Mouse (Mus musculus): Measurements from ENCODE around the gene Aldh3b2.
A peak's percentile ranks its signal among the peaks of the same experiment; 100 is the strongest.

The Aldh3b2 gene

DNA sequence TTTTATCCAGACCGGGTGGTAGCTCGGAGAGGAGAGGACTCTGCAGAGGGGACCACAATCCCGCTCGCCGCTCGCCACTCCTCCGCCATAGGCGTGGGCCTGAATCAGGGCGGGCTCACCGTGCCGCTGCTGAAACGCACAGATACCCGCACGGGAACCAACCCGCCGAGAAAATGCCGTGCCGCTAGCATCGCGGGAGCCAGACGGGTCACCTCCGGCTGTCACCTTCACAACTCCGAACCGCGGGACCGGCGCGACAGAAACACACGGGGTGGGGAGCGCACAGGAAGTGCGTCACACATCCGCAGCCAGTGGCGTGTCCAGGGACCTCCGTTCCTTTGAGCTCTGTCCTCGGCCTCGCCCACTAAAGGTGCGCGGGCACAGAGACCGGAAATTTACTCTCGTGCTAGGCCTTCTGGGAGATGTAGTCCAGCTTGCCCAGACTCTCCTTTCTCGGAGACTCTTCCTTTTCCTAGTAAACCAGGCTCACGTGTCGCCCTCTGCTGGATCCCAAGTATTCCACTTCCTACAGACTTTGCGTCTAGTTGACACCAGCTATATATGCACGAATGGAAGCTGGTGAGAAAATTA lies 40.4 kb downstream of the Aldh3b2 start, which contains the start of gene Ndufv1:
Ndufv1 (minus strand) TSS at position 375 of the 591 bp plus-strand sequence.
- DNase-seq (ENCODE audit: low spot score in 2 of 2) = peak; percentile 95 to 96

DNA sequence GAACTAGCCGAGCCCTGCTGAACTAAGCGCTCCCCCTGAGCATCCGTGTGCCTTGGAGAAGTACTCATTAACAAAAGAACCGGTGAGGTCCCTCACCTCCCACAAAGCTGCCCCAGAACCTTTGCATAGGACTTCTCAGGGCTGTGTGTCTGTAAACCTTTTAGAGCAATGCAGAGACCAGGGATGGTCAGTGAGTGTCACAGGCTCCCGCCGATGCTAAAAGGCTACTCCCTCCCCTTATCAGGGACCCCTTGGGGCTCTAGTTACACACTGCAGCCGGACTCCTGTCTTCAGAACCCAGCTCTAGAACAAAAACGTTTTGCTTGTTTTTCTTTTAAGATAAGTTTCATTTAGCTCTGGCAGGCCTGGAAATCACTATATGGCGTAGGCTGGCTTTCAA lies 40.9 kb downstream of the Aldh3b2 start:
- DNase-seq (ENCODE audit: low spot score in 2 of 2) = no peak

GRCm38 (mm10) chr19:4014802-4015201 lies 42.7 kb downstream of the Aldh3b2 start:
- no peak for DNase-seq (ENCODE audit: low spot score in 2 of 2)

DNA sequence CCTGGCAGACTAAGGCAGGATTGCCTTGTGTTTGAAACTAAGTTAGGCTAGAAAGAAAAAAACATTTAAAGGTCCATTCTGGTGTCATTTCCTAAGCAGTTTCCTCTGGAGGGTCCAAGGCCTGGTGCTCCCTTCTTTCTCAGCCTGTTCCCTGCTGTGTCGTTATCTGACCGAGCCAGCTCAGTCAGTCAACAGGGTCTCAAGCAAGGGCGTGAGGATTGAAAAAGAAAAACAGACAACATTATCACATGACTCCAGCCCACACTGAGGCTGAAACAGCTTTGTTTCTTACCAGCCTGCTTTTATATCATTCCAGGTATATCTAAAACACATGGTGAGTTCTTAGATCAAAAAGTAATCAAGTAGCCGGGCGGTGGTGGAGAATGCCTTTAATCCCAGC lies 43.5 kb downstream of the Aldh3b2 start:
- DNase-seq (ENCODE audit: low spot score in 2 of 2) = no peak

DNA sequence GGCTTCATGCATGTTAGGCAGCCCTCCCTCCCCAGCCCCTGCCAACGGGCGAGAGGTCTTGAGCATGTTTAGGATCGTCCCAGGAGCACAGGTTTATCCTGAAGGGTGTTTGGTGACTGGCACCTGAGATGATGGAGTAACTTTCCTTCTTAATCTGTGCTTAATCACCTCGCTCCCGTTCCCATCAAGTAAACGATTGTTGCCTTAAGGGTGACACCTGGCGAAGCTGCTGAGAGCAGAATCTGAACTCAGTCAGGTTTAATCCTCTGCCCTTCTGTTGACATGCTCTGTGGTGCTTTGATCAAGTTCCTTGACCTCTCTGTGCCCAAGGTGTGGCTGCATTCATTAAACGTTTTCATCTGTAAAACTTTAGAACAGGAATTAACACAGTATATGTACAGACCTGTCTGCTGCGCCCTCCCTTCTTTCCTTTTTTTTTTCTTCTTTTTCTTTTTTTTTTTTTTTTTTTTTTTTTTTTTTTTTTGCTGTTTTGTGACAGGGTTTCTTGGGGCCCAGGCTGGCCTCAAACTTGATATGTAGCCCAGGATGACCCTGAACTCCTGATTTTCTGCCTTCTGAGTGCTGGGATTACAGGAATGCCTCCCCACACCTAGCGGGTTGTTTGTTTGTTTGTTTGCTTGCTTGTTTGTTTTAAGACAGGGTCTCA lies 45.9 kb downstream of the Aldh3b2 start:
- no peak for DNase-seq (ENCODE audit: low spot score in 2 of 2)

DNA sequence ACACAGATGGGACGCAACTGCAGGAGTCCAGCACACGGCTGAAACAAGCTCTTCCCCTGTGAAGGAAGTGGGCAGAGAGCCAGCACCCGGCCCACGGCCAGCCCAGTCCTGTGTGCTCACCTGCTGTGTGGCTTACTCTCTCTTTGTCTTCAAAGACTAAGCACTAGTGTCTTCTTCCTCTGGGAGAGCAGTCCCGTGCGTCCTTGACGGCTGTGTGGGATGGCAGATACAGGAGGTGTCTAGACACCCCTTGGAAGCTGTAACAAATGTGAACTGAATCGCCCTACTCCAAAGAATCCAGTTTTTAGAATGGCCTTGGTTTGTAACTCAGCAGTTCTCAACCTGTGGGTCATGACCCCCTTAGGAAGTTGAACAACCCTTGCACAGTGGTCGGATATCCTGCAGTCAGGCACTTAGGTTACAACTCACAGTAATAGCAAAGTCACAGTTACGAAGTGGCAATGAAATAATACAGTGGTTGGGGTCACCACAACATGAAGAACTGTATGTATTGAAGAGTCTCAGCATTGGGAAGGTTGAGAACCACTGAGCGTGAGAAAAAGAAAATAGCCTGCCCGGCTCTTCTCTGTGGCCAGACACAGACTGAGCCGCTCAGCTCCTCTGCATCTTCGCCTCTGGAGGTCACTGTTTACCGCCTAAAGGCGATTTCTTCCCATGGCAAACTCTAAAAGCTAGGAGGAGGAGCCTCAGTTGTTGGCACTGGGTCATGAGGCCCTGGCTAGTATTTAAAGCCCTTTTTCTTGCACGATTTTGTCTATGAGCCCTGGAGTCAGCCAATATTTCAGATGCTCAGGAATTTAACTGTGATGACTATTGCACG lies 46.8 kb downstream of the Aldh3b2 start:
- DNase-seq (ENCODE audit: low spot score in 2 of 2) = peak; percentile 46 to 63

GRCm38 (mm10) chr19:4023185-4023584 lies 51.1 kb downstream of the Aldh3b2 start:
- no peak for DNase-seq (ENCODE audit: low spot score in 2 of 2)

GRCm38 (mm10) chr19:4027576-4027975 lies 55.4 kb downstream of the Aldh3b2 start:
- DNase-seq (ENCODE audit: low spot score in 2 of 2) = no peak
